Mouse (Mus musculus): Measurements from ENCODE around the gene Rnf152.

GRCm38 (mm10) chr1:105274500-105275194 is 81.9 kb downstream of the Rnf152 start:
- TF ChIP-seq CTCF (conservative IDR thresholded peaks at IDR 0.05; ENCODE audit: insufficient read depth, insufficient read length, low read depth, low read length) = no peak
- no peak for TF ChIP-seq POLR2A (IDR thresholded peaks at IDR 0.05; ENCODE audit: low read depth, low read length)

Data from kidney, adult 2 months (tissue).